Mouse (Mus musculus) thymus, postnatal 25 days (tissue): Measurements from ENCODE around the gene Prkce.
A peak's percentile ranks its signal among the peaks of the same experiment; 100 is the strongest.

ENCODE experiments used
- DNase-seq: peaks from one replicate; pipeline ENCODE4 v3.0.0; 2022

Prkce gene

GRCm38 (mm10) chr17:86167320-86168230, at the start of gene Prkce:
Gene Prkce, plus strand, starts transcription at chr17:86167785.
- peak; percentile 83 for DNase-seq

- DNase-seq = no peak
Measured at GRCm38 (mm10) chr17:86123146-86123545, 44.4 kb upstream of the Prkce start.

GRCm38 (mm10) chr17:86125908-86126307, 41.7 kb upstream of the Prkce start:
- DNase-seq = no peak

DNA sequence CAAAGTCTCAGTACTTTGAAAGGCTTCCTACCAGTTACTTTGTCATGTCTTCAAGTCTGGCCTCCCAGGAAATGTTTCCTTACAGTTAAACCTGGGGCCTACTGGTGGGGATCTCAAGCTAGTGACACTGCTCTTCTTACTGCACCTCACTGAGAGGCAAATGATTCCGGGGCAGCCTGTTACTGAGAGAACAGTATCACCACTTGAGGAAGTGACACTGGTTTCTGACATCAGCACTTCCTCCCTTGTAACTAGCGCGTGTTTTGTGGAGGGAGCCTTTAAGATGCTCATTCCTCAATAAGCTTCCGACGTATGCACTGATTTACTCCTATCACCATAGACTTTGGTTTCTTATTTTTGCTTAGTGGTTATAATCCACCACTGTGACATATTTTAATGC, 39.4 kb upstream of the Prkce start:
- DNase-seq = no peak

DNA sequence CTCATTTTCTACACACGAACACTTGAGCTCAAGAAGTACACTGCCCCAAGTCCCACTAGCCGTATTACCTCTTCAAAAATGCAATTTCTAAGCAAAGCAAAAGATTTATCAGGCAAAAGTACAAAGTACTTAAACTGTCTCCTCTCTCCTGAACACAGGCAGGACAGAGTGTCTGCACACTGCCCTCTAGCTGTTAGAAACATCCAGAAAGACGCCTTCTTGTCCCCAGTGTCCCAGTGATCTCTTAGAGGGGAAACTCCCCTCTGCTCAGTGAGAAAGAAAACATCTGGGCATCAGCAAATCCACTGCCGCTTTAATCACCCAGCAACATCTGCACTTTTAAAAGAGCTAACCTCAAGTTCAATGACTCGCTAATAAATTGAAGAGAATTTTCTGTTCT, 35.1 kb upstream of the Prkce start:
- no peak for DNase-seq

DNA sequence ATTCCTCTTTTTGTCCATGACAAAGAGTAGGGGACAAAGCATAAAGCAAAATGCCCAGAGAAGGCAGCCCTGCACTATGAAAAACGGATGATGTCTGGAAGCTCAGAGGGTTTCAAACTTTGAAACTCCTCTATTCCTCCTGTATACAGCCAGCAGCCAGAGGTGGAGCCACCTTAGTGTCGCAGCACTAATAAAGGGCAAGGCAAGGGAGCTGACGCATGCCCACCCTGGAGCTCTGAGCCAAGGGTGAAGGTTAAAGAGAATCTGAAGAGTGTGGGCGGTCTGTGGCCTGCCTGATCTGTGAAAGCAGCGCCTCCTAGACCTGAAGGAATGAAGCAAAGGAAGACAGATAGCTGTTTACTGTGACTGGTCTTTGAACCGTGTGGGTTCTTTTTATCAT, 33.1 kb upstream of the Prkce start:
- DNase-seq = no peak

- no peak for DNase-seq
Measured at GRCm38 (mm10) chr17:86135835-86136234, 31.8 kb upstream of the Prkce start.

DNA sequence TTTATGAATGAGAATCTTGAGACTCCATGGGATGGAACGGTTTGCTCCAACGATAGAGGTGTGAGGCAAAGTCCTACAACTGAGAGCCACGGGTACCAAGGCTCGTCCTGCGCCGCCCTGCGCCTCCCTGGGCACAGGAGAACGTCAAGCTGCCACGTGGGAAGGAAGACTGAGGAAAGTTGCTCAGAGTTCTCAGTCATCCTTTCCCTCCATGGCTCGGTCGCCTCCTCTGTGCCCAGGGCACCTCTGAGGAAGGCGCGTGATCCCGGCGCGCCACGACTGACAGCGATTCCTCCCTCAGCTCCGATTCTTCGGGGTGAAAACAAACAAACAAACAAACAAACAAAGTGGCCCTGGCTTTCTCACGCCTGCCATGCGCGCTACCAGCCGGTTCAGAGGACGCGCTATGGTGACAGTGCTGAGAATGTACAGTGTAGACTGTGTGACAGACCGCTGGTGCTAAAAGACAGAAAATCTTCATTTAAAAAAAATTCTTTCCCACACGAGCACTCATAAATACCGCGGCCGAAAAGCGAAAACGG, 23.0 kb upstream of the Prkce start:
- no peak for DNase-seq

DNA sequence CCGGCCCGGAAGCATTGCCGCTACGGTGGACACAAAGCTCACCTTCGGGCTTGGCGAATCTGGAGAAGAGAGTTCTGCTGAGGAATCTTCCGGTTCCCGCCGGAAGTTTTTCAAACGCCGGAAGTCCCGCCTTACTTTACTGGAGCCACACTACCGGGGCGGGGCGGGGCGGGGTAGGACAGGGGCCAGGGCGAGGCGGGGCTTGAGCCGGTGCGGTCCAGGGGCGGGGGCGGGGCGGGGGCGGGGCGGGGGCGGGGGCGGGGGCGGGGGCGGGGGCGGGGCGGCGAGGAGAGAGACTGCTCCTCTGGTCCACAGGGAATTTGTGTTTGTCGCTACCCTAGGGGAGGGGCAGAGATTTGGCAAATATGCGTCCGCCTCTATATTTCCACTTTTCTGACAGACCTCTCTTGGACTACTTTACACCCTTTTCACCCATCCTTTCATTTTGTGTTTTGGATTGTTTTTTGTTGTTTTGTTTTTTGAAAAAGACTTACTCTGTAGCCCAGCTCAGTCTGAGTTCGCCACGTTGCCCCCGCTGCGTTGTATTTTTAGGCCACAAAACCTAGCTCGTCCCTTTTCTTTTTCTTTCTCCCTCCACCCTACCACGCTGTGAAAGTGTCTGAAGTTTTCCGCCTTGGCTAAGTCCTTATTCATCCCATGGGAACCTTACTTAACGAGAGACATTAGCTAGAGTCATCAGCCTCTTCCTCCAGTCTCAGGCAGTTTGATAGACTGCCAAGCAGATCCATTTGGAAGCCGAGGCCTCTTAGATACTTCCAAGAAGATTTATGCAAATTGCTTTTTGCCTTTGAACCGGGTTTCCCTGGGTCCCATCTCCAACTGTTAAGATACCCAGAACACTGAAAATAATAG, 22.3 kb upstream of the Prkce start, which contains the start of gene Srbd1:
TSS of gene Srbd1 (minus strand) at position 97 of the 873 bp plus-strand sequence.
- peak; percentile 90 for DNase-seq

- DNase-seq = no peak
Measured at GRCm38 (mm10) chr17:86149726-86150125, 17.9 kb upstream of the Prkce start.

DNA sequence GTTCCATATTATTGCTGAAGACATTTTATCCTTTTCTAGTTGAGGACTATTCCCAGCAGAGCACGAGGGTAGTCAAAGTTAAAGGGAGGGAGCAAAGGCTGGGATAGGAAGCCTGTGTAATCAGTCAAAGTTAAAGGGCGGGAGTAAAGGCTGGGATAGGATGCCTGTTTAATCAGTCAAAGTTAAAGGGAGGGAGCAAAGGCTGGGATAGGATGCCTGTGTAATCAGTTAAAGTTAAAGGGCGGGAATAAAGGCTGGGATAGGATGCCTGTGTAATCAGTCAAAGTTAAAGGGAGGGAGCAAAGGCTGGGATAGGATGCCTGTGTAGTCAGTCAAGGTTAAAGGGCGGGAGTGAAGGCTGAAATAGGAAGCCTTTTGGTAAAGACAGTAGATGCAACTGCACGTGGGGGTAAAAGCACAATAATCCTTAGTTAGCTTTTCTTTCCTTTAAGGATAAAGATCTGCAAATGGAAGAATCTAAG, 16.7 kb upstream of the Prkce start:
- DNase-seq = peak; percentile 32

DNA sequence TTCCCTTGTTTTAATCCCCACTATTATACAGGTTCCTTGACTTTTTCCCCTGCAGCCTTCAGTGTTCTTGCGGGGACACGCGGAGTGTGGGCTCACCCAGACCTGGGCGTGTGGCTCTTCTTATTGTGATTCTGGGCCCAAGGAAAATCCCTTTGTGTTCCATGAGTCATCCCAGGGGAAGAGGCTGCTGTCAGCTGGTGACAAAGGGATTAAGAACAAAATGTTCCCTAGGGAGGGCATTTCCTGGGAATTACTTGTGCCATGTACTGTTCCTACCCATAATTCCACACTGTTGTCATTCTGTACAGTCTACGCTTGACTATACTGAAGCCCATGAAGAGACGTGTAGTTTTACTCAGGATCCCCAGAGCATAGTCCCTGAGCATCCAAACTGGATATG, 10.6 kb upstream of the Prkce start:
- no peak for DNase-seq

DNA sequence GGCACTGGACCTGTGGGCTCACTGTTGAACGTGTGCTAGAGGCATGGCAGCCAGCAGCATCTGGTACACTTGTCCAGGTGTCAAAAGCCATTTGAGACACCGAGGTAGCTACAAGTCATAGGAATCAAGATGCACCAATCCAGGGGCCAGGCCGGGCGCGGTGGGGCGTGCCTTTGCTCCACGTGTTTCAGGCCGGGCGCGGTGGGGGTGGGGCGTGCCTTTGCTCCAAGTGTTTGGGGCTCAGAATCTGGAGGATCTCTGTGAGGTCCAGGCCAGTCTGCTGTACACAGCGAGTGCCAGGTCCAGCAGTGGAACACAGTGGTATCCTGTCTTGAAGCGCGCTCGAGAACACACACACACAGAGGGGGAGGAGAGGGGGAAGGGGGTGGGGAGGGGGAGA, 4.9 kb upstream of the Prkce start:
- DNase-seq = no peak

GRCm38 (mm10) chr17:86164416-86164815, 3.2 kb upstream of the Prkce start:
- DNase-seq = no peak

- no peak for DNase-seq
Measured at GRCm38 (mm10) chr17:86166051-86166566, 1.5 kb upstream of the Prkce start.

DNA sequence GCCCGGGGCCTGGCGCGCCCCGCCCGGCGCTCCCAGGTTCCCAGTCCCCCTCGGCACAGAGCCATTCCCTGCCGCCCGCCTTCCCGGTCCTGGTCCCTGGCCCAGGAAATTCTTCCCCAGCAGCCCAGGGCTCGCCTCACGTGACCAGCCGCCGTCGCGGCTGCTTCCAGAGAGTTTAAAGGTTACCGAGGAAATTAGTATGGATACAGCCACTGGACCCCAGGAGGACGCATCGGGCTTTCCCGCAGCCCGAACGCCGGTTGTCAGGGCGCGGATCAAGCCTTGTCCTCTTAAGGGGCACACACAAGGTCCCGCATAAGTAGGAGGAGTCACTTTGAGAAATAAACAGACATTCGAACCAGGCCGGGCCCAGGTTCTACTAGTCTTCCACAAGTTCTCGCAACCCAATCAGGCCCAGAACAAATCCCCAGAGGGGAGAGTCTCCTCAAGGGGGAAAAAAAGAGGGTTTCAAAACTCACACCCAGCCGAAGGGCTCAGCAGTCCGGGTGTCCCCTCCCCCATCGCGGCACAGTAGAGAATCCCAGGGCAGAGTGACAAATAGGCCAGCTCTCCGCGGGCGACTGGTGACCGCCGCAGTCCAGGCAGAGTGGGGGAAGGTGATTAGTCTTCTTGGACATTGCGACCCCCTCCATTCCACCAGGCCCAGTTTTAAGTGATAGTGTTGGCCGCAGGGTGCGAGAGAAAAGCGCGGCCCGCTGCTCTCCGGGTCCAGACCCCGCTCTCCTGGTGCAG, 842 bp upstream of the Prkce start:
- DNase-seq = peak; percentile 62

GRCm38 (mm10) chr17:86168231-86168981, 821 bp downstream of the Prkce start:
- peak; percentile 44 for DNase-seq

DNA sequence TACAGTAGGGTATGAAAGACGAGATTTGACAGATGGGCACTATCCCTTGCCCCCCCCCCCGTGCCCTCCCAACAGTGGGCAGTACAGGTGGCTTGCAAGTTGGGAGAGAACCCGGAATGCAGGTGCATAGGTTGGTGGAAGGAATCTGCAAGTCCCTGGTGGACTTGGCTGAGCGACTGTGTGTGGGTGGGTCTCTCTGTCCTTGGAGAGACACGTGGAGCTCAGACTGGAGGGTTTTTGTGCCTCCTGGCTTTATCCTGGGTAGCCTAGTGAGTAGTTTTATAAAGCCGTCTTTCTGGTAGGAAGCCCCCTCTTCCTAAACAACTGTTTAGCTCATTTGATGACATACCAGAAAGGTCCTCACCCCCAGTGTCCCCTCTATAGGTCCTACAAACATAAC, 1.5 kb downstream of the Prkce start:
- DNase-seq = no peak

DNA sequence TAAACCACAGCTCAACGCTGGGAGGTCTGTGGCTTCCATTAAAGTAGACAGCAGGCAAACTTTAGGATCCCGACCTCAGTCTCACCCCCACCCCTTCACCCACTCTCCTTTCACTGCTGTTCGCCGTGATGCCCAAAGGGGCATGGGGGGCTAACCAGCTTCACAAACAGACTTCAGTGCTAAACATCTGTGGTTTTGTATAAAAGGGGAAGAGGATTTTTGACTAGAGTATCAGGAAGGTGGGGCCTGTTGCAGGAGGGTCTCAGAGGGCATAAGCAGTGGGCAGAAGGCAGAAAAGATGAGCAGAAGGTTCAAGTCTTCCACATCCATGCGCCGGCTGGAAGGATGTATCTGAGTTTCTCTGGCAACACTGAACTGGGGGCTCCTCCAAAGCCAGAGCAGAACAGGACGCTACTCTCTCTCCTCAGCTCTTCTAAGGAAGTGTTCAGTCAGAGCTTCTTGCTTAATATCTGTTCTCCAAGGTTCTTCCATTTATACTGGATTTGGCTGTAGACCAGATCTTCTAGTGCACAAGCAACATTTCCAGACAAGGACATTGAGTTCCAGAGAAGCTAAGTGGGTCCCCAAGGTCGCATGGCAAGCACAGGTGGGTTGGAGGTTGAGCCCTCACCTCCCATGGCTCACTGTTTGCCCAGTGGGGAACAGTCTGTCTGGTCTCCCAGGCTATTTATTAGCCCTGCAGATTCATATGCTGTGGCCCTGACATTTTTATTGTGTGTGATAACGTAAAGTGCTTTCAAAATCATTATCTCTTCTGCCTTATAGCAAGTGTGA, 2.8 kb downstream of the Prkce start:
- no peak for DNase-seq

GRCm38 (mm10) chr17:86175516-86175915, 7.9 kb downstream of the Prkce start:
- no peak for DNase-seq

GRCm38 (mm10) chr17:86176722-86177121, 9.1 kb downstream of the Prkce start:
- DNase-seq = no peak
